Mouse (Mus musculus): ENCODE measurements around the gene Nim1k.

Gene Nim1k

DNA sequence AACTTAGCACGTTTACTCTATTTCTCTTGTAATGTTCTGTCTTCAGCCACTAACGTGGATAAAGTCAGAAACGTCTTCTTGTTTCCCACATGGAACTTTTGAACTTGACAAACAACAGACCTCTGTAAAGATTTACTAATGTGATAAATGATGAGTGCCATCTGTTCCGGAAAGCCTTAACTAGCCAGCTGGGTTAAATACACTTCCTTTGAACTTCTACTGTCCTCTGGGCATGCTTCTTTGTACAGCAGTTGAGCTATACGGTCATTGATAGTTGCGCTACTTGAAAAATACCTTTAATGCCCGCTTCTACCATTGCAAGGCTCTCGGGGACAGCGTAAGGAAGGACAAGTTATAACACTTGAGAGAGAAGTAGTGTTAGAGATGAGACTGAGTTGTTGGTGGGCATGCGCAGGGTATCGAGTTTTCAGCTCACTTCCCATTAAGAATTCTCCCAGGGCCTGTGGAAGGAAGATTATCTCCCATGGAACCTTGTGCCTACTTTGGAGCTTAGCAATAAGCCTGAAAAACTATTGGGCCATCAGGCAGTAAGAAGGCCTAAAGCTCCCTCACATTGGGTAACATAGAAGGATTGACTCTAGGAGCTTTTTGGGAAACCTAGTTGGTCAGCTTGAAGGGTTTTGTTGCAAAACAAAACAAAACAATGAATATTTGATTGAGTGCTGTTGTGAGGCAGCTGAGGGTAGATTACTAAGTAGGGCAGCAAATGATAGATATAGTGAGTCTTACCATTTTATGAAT, 71.1 kb downstream of the Nim1k start:
- DNase-seq: no peak

DNA sequence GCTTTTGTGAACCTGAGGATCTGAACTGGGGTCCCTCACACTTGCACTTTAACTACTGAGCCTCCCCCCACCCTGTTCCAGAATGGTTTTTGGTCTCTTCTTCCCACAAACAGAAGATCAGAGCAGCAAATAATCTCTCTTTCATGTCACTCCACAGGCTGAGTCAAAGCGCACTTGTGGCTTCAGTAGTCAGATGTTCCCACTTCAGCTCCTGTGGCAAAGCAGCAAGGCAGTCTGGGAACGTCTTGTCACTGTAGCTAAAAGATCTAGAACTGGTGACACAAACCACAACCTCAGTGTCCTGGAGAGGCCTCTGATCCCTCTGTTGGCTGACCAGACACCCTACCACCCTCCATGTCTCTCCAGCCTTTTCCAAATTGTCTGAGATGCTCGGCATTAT, 74.5 kb downstream of the Nim1k start:
- DNase-seq: no peak

DNA sequence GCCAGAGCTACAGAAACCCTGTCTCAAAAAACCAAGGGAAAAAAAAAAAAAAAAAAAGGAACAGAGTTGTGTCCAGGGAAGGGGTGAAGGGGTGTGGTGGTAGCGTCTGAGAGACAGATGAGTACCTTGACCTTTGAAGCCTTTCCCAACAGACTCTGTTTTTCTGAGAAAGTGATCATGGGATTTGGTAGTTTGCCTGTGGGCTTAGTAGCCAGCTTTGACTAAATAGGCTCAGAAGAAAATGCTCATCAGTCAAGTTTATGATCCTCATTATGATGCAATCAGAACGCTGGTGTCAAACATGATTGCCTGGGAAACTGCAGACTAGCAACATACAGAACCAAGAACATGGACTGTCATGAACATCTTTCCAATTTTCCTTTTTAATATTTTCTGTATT, 76.0 kb downstream of the Nim1k start:
- DNase-seq: no peak

DNA sequence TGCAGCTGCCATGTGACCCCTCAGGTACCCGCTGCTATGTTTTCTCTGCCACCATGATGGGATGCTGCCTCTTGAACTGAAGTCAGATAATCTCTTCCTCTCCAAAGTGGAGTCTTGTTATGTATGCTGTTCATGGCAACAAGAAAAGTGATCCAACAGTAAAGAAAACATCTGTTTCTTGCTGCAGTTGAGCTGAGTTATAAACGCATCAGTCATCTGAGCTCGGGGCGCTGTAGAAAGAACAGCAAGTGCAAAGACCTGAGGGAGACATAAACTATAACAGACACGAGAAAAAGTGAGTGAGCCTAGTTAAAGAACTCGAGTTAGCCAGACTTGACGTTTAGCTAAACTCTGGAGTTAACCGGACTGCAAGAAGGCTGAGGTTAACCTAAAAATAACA, 76.9 kb downstream of the Nim1k start:
- no peak for DNase-seq

DNA sequence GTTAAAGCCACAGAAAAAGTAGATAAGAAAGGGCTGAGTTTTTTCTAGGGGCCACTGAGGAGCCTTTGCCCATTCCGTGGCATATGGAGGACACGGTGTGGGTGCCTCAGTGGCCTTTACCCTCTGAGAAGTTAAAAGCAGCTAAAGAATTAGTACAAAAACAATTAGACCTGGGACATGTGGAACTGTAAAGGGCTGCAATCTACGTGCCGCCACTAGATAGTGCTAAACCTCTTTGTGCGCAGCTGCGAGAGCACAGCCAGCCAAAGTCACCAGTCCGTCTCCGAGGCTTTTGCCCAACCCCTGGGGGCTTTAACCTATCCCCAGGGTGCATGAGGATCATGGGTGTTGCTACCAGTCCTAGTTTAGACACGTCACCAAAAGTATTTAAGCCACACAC, 94.3 kb downstream of the Nim1k start:
- peak; percentile 44 to 66 for DNase-seq
